Mouse (Mus musculus) T-helper 1 cell (primary cell): ENCODE data around the gene C2cd2l.
"Not testable (repeated sequence)": the region's sequence is repeated elsewhere in the genome, so short reads cannot be mapped to it uniquely, and the experiment has no call there.

Source experiments
- in situ Hi-C: fragments of 300-600 bp; cut with MboI, MseI; formaldehyde crosslinking; loops from one replicate; pipeline ENCODE4 v1.15.1; 2025; ENCODE audit warnings: high pct_unique_total_duplicates

Gene C2cd2l

DNA sequence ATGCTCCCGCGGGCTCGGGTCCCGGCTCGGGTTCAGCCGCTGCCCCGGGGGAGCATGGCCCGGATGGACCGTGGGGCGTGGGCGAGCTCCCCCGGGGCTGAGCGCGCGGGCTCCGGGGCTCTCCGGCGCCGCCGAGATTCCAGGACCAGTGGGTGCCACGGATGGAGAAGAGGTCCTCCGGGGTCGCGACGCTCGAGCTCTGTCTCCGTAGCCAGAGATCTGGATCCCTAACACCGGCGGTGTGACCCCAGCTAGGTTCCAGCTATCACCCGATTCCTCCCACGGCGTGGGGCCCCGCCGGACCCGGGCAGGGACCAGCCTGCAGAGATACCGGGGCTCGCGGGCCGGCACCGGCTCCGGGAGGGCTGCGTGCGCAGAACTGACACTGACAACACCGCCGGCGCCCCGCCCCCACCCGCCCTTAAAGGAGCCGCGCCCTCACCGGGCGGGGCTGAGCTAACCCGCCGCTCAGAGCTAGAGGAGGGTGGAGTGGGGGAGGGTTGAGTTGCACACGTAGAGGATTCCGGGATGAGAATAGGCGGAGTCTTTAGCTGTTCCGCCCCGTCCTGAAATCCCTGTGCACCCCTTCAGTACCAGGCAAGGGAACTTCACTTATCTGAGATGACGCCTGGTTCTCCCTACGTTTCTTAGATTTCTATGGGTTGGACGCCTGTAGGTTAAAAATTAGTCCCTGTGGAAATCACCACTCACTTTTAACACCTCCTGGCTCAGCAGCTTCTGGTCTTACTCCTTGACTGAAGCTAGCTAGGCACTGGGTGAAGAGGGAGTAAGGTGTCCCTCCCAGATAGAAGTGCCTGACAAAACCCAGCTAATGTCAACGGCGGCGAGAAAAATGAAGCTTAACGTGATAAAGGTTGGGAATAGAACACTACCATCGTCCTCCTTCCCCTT lies at the start of gene C2cd2l:
C2cd2l (minus strand) TSS at position 399 of the 912 bp plus-strand sequence.
- in situ Hi-C loops, result no loop called here

DNA sequence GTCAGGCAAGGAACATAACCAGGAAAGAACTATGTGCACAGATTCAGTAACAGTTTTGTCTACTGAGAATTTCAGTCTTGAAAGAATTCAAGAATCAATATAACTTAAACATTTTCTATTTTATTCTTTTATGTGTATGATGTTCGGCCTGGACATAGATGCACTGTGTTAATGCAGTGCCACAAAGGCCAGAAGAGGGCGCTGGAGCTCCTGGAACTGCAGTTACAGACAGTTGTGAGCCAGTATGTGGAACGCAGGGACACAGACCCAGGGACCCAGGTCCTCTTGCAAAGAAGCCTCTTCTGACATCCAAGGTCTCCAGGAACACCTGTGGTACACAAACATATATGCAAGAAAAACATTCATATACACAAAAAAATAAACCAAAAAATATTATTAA lies 44.4 kb upstream of the C2cd2l start:
- in situ Hi-C loops, result no loop called here

DNA sequence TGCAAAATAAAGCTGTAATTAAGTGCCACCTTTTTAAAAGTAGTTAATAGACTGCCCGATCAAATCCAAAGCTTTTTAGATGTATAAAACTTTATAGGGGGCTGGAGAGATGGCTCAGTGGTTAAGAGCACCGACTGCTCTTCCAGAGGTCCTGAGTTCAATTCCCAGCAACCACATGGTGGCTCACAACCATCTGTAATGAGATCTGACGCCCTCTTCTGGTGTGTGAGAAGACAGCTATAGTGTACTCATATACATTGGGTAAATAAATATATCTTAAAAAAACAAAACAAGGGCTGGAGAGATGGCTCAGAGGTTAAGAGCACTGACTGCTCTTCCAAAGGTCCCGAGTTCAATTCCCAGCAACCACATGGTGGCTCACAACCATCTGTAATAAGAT lies 41.8 kb upstream of the C2cd2l start:
- in situ Hi-C loops, result not testable (repeated sequence)

DNA sequence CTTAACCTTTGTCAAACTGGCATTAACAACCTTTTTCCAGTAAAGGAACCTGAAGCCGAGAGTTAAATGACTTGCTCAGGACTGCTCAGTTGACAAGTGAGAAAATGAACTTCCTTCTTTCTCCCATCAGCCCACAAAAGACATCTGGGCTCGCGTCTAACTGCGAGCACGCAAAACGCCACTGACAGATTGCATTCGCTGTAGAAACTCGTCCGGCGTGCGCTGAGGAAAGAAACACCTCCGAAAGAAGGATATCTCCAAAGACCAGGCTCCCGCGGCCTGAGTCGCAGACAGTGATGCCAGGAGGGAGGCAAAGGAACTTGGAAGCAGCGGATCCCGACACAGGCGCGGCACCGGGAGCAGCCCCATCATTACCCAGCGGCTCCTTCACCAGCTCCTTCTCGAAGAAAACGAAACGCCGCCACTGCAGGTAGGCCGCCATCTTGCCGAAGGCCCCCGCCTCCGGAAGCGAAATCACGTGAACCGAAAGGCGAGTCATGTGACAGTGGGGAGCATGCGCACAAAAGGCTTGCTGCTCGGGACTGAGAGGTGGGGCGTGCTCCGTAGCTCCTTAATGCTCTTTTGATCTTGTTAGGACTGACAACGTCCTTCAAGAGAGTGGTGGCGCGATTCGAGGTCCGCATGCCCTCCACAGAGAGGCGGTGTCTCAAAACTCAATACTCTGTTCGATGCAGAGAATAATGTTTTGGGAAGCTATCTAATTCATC lies 41.3 kb upstream of the C2cd2l start, which contains the start of gene Vps11:
Vps11 (minus strand) TSS at position 481 of the 728 bp plus-strand sequence.
- in situ Hi-C loops, result no loop called here

DNA sequence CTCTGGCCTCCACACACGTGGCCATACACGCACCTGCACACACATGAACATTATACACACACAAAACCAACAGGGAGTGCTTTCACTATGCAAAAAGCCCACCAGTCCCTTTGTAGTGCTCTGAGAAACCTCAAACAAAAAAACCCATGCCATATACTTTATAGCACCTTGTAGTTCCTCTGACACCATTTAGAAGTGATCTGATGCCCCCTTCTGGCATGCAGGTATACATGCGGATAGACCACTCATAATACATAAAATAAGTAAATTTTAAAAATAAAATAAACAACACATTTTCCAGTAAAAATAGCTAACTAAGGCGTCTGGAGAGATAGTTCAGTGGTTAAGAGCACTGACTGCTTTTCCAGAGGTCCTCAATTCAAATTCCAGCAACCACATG lies 37.1 kb upstream of the C2cd2l start:
- in situ Hi-C loops, result no loop called here

DNA sequence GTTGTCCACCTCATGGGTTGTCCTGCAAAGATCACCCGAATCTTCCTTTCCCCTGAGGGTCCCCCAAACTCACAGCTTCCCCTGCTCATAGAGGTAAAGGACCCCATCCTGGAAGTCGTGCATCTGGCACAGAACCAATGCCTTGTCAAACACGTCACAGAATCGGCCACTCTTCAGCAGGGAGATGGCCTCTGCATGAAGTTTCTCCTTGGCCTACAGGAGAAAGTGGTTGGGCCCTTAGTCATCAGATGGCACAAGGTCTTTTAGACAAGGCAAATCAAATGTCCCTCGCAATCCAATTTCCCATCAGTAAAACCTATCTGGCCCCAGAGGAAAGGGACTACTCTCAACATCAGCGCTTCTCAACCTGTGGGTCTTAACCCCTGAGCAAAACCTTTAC lies 33.1 kb upstream of the C2cd2l start:
- in situ Hi-C loops, result no loop called here

DNA sequence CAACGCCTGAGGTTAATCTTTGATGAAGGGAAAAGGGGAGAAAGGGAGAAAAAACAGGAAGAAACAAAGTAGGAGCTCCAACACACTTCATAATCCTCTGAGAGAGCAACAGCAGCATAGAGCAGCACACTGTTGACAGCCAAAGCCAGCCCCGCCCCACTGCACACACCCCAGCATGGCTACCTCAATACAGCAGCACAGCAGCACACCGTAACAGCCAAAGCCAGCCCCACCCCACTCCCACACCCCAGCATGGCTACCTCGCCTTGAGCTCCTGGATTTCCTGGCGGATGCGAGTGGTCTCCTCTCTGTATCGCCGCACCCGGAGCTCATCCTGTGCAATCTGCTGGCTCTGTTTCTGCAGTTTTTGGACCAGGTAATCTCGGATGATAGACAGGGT lies 32.3 kb upstream of the C2cd2l start:
- in situ Hi-C loops, result no loop called here

DNA sequence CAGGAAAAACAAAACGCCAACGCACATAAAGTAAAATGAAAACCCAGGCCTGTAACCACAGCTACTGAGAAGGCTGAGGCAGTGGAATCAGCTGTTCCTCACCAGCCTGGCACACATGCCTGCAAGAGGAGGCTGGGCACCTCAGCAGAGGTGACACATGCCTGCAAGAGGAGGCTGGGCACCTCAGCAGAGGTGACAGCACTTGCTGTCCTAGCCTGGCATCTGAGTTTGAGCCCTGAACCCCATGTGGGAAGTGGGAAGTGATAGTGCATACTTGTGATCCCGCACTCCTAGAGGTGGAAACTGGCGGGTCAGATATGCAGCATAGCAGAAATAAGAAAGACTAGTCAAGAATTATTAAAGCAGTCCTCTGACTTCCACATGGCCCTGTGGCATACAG lies 31.3 kb upstream of the C2cd2l start:
- in situ Hi-C loops, result no loop called here

DNA sequence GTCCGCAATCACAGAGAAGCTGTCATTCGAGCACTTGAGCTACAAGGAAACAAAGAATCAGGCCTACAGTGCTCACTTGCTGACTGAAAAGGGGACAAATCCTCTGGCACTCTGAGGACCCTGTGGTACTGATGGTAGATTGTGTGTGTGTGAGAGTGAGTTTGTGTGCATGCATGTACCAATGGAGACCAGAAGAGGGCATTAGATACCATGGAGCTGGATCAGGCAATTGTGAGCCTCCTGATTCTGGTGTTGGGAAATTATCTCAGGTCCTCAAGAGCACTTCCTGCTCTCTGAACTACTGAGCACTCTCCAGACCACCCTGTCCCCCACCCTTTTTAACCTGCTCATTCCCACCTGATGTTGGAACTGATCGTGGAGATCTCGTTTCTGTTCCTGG lies 28.5 kb upstream of the C2cd2l start:
- in situ Hi-C loops, result no loop called here

DNA sequence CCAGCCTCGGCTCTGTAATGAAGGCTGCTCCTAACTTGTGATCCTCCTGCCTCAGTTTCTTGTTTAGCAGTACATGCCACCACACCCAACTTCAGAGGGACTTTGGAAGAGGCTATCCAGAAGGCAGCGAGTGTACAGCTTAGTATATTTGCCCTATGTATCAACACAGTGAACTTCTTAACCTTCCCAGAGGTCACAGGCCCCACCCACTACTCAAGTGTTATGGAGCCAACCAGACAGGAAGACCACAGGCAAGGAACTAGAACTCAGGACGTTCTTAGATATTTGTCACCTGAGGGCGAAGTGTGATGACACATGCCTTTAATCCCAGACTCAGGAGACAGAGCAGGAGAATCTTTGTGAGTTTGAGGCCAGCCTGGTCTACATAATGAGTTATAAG lies 27.5 kb upstream of the C2cd2l start:
- in situ Hi-C loops, result no loop called here

DNA sequence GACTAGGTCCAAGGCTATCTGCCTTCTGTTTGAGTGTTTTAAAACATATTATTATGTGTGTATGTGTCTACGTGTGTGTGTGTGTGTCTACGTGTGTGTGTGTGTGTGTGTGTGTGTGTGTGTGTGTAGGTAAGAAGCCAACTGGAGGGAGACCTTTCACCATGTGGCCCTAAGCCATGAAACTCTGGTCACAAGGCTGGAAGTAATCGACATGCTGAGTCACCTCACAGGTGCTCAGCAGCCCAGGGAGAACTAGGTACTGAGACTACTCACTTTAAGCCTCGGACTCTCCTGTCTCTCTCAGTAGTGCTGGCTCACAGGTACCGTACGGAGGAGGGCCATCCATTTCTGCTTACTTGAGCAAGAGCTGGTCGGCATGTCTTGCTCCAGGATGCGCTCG lies 27.1 kb upstream of the C2cd2l start:
- in situ Hi-C loops, result no loop called here

DNA sequence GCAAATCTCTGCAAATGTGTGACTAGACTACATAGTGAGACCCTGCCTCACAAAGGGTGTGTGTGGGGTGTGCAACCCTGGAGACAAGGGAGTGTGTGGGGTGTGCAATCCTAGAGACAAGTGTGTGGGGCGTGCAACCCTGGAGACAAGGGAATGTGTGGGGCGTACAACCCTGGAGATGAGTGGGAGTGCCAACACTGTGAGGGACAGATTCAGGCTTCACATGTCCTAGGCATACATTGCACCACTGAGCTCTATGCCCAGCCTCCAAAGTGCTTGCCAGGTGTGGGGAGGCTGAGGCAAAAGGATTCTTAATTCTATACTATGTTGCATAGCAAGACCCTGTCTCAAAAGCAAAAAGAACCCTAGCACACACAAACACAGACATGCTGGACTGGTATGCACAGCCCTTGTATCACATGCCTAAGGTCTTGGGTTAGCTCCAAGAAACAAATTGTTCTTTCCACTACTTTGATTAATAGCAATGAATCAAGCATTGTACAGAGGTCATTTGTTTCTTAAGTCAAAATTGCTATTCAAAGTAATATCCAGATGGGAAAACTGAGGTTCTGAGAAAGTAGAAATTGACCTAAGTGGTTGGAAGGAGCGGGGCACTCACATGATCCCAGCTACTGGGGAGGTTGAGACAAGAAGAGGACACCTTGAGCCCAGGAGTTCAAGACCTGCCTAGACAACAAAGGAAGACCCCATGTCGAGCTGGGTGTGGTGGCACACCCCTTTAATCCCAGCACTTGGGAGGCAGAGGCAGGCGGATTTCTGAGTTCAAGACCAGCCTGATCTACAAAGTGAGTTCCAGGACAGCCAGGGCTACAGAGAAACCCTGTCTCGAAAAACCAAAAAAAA lies 25.7 kb upstream of the C2cd2l start:
- in situ Hi-C loops, result no loop called here

DNA sequence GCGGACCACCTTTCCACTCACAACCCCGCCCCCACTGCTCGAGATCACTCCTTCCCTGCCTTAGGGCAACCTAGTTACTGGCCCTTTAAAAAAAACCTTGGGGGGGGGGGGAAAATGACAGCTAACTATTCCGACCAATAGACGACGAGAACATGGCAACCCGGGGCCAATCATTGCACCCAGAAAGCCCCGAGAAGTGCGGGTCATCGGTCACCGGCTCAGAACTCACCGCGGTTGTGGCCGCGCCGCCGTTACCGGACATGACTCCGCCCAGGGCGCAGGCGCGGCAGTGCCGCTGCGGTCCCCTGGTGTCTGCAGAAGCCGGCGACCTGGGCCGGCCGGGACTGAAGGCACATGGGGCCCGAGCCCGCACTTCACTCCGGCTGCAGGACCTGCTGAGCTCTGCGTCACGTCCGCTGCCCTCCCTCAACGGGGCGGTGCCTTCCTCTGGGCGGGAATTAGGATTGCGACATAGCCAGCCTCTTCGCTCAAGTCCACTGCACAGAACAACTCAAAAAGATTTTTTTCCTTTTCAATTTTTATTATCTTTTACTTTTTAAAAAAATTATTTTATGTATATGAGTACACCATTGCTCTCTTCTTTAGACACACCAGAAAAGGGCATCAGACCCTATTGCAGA lies 23.8 kb upstream of the C2cd2l start, which contains the start of gene Hmbs:
Hmbs (minus strand) TSS at position 448 of the 641 bp plus-strand sequence.
- in situ Hi-C loops, result loop anchor here (5.0 kb wide), 1 partner anchor 53 kb away; the partner anchor contains the start of gene Slc37a4

DNA sequence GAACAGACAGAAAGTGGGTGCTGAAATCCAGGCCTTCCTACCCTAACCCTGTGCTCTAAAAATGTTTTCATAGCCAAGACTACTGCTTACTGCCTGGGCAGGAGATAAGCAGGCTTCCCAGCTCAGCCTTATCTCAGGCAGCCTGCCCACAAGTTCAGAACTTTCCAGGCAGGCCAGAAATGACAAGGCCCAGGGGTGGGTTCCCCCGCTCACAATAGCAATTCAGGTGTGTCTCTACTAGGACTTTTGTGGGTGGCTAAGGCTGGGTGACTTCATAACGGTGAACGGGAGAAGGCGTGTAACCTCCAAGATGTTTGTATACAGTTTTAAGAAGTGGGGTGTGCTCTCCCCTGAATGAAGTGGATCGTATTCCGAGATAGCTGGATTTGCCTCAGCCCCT lies 23.2 kb upstream of the C2cd2l start:
- in situ Hi-C loops, result loop anchor here (5.0 kb wide), 1 partner anchor 54 kb away; the partner anchor contains the start of gene Slc37a4

DNA sequence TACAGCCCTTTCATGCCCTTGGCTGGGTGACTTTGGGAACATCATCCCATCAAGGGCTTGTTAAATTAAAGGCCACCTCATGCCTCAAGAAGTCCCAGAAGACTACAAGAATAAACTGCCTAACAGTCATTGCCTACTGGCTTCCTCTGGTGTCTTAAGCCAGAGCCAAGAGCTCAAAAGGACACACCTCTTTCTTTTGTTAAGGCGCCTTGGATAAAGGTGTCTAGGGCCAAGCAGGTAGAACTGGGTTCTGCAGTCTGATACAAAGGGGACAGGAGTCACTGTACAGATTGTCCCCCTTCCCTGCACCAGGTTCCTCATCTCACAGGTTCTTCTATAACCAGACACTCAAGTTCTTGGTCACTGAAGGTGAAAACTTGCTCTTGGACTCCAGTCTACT lies 22.5 kb upstream of the C2cd2l start:
- in situ Hi-C loops, result loop anchor here (5.0 kb wide), 1 partner anchor 55 kb away; the partner anchor contains the start of gene Slc37a4

DNA sequence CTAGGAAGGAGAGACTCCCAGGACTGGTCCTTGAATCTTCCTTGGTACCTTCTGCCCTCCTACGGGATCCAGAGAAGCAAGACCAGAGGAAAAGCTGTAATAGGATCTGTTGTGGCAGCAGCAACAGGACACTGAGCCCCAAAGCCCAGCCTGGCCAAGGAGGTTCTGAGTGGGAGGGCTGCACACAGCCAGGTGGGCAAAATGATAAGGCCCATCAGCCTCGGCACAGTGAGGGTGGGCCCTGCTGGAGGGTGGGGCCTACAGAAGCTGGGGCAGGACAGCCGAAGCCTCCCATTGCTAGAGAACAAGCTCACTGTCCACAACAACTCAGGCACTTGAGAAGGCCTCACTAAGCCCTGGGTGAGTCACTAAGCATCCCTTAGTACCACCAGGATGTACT lies 22.1 kb upstream of the C2cd2l start:
- in situ Hi-C loops, result loop anchor here (5.0 kb wide), 1 partner anchor 55 kb away; the partner anchor contains the start of gene Slc37a4

DNA sequence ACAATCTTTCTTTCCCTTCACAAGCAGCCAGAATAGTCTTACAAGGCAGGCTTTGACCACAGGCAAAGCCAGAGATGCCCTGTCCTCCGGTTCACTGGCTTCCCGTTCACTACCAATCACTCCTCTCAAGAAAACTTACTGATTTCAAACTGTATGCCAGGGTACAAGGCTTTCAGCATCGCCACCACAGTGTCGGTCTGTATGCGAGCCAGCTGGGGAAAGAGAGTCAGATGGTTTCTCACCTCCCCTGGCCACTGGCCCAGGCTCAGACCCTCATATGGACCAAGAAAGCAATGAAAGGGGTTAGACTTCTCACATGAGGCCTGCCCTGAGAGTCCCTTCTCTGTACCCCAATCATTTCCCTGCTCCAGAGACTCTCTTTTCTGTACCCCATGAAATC lies 21.4 kb upstream of the C2cd2l start:
- in situ Hi-C loops, result loop anchor here (5.0 kb wide), 1 partner anchor 56 kb away; the partner anchor contains the start of gene Slc37a4

DNA sequence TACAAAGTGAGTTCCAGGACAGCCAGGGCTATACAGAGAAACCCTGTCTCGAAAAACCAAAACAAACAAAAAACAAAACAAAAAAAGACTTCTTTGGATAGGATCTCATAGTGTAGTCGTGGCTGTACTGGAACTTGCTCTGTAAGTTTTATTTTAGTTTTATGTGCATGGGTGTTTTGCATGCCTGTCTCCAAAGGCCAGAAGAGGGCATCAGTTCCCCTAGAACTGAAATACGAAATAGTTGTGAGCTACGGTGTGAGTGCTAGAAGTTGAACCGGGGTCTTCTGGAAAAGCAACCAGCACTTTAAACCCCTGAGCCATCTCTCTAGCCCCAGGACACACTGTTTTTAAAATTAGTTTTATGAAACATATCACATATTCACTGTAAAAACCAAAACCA lies 18.5 kb upstream of the C2cd2l start:
- in situ Hi-C loops, result no loop called here

DNA sequence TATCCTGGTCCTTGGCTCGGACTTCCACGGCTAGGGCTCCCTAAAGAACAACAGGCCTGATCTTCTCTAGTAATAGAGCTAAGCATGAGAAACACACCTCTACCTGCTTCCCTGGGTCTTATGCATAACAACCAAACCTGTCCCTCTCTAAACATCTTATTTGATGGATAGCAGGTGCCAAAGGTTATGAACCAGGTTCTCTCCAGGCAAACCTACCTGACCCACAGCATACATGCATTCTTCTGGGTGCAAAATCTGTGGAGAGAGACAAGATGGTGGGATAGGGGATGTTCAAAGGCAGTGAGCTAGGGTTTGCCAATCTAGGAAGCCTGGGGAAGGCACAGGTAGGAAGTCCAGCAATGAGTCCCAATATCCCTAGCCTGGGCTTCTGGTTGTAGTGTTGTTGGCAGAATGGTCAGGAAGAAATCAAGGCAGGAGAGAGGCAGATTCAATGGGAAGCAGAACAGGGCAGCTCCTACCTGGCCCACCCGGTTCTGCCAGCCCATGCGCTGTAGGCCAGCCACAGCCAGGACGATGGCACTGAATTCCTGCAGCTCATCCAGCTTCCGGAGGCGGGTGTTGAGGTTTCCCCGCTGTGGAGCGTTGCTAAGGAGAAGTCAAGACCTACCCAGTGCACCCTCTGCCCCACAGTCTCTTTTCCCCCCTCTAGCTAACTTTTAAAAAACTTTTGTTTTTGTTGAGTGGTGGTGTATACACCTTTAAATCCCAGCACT lies 17.5 kb upstream of the C2cd2l start:
- in situ Hi-C loops, result no loop called here

DNA sequence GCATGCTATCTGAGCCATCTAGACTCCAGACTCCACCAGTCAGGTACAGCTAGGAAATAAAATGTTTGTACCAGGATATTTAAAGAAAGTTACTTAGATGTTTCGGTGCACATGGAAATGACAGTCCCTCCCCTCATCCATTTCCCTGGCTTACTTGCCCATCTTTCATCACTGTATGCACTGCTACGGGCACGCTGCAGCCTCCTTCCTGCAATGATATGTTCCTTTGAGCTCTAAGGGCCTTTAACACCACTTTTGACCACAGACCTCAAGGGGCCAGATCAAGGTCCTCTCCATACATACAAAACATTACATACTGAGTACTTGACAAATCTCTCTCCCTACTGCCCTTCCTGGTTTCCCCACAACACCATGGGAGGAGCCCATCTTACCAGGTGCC lies 16.9 kb upstream of the C2cd2l start:
- in situ Hi-C loops, result no loop called here
